Mouse (Mus musculus) midbrain, postnatal 0 days (tissue): ENCODE results near the gene Prpf6. TPM values are rescaled to one million over a fixed set of nuclear protein-coding genes. Genes with fewer than 3 reads are reported as not detected.

ENCODE experiments used
- ATAC-seq: fragments of 200-750 bp; cut with Nextera tagmentation; 2 replicates; pipeline ENCODE4 v1.8.0; 2017; ENCODE audit warnings: moderate number of reproducible peaks, mild to moderate bottlenecking, moderate TSS enrichment, moderate library complexity; ENCODE audit not compliant: low FRiP score
- DNase-seq: peaks from one replicate; pipeline ENCODE4 v3.0.0-alpha.2; 2015; ENCODE audit warnings: low spot score
- H3K27ac ChIP-seq: fragments of 300-500 bp; sonication (generic); 2 replicates; pipeline ENCODE4 v1.5.1; 2014; ENCODE audit warnings: low read depth, mild to moderate bottlenecking, low read length, mixed read lengths
- H3K27me3 ChIP-seq: fragments of 300-500 bp; sonication (generic); 2 replicates; pipeline ENCODE4 v1.6.1; 2014; ENCODE audit warnings: low read length, control low read depth, mixed read lengths; ENCODE audit not compliant: insufficient read depth
- H3K36me3 ChIP-seq: fragments of 300-500 bp; sonication (generic); 2 replicates; pipeline ENCODE4 v1.6.1; 2014; ENCODE audit warnings: low read length, control low read depth, mixed read lengths; ENCODE audit not compliant: insufficient read depth
- H3K4me1 ChIP-seq: fragments of 300-500 bp; sonication (generic); 2 replicates; pipeline ENCODE4 v1.6.1; 2014; ENCODE audit warnings: mild to moderate bottlenecking, control low read depth, antibody characterized with exemption, low read length, mixed read lengths; ENCODE audit not compliant: insufficient read depth
- H3K4me2 ChIP-seq: fragments of 300-500 bp; sonication (generic); 2 replicates; pipeline ENCODE4 v1.6.1; 2014; ENCODE audit warnings: low read depth, mild to moderate bottlenecking, low read length, mixed read lengths; ENCODE audit not compliant: poor library complexity, severe bottlenecking
- H3K4me3 ChIP-seq: fragments of 300-500 bp; sonication (generic); 2 replicates; pipeline ENCODE4 v1.5.1; 2014; ENCODE audit warnings: low read depth, mild to moderate bottlenecking, low read length, moderate library complexity
- H3K9ac ChIP-seq: fragments of 300-500 bp; sonication (generic); replicated peaks from 2 replicates; pipeline ENCODE4 v1.6.1; 2014; ENCODE audit warnings: mild to moderate bottlenecking, low read length, moderate library complexity, mixed read lengths; ENCODE audit not compliant: poor library complexity, severe bottlenecking
- H3K9me3 ChIP-seq: fragments of 300-500 bp; sonication (generic); 2 replicates; pipeline ENCODE4 v1.6.1; 2016; ENCODE audit warnings: low read length, control low read depth
- CTCF ChIP-seq: IDR thresholded peaks from 2 replicates; pipeline ENCODE4 v1.5.1; 2016; ENCODE audit warnings: antibody characterized with exemption, mild to moderate bottlenecking
- WGBS: fragments of 180-500 bp; shearing (Covaris S2); extraction: QIAGEN DNeasy Blood & Tissue Kit; methylation state at CpG from one replicate; pipeline ENCODE4 v1.1.7; 2014; 5-methylcytosine and 5-hydroxymethylcytosine counted together
- polyA plus RNA-seq: library from polyadenylated mRNA; unstranded; fragments of >200 nt; fragmentation: Nextera tagmentation; extraction: Ambion mirVana; gene quantifications from 2 replicates; pipeline ENCODE4 v1.2.1, GENCODE M21; 2015
- total RNA-seq: library from RNA; depleted of rRNA; stranded (reverse); fragments of >200 nt; gene quantifications from 2 replicates; pipeline ENCODE4 v1.2.3, GENCODE M21; 2014

Gene Prpf6
- total and polyA plus RNA-seq, 2 experiments from 2014 or later = 34.4 to 40.5 TPM

GRCm38 (mm10) chr2:181671326-181671725 lies 79.7 kb downstream of the Prpf6 start, which contains the start of gene Sox18:
TSS of gene Sox18 (minus strand) at chr2:181671640.
- WGBS = 1% methylated on average over 43 of the region's 43 CpGs
- no peak for TF ChIP-seq CTCF
- Histone ChIP-seq H3K27ac (no peak within 1 kb of the TSS), H3K4me2 (peak within 1 kb of the TSS; percentile 54), H3K9ac (peak within 1 kb of the TSS; percentile 29; the same call in 1 of the 2 replicates), H3K36me3 (no peaks in the 10 kb centered on the region), H3K9me3 (no peaks in the 10 kb centered on the region), H3K27me3 (peaks cover 46% of the 10 kb centered on the region), H3K4me1 (peaks cover 12% of the 10 kb centered on the region), H3K4me3 (peak within 1 kb of the TSS; percentile 41)
- ATAC-seq = no peak
- DNase-seq = no peak

GRCm38 (mm10) chr2:181671984-181672383 lies 80.3 kb downstream of the Prpf6 start:
- no peak overlapping the region for H3K4me2 ChIP-seq

GRCm38 (mm10) chr2:181673501-181673900 lies 81.8 kb downstream of the Prpf6 start:
- DNase-seq (no peak), ATAC-seq (no peak; the same call in 1 of the 2 replicates)
- Histone ChIP-seq H3K4me2 (no peak overlapping the region), H3K4me3 (no peak overlapping the region), H3K27ac (no peak overlapping the region), H3K27me3 (peaks cover 44% of the 10 kb centered on the region), H3K36me3 (no peaks in the 10 kb centered on the region), H3K9me3 (no peaks in the 10 kb centered on the region), H3K4me1 (peaks cover 12% of the 10 kb centered on the region), H3K9ac (no peak overlapping the region)
- no peak for TF ChIP-seq CTCF
- 62% methylated on average over 1 of the region's 1 CpGs for WGBS

More at GRCm38 (mm10) chr2:181671984-181672383, 80.3 kb downstream of the Prpf6 start:
- DNase-seq (no peak), ATAC-seq (no peak)
- Histone ChIP-seq H3K9me3 (no peaks in the 10 kb centered on the region), H3K9ac (no peak overlapping the region), H3K4me1 (peaks cover 12% of the 10 kb centered on the region), H3K36me3 (no peaks in the 10 kb centered on the region), H3K4me3 (no peak overlapping the region), H3K27me3 (peaks cover 46% of the 10 kb centered on the region), H3K27ac (no peak overlapping the region)
- no peak for TF ChIP-seq CTCF
- WGBS = 25% methylated on average over 7 of the region's 7 CpGs

- DNase-seq (no peak), ATAC-seq (no peak)
- no peak for TF ChIP-seq CTCF
- Histone ChIP-seq H3K4me1 (peaks cover 12% of the 10 kb centered on the region), H3K9me3 (no peaks in the 10 kb centered on the region), H3K4me2 (no peak overlapping the region), H3K4me3 (no peak overlapping the region), H3K27me3 (peaks cover 31% of the 10 kb centered on the region), H3K27ac (no peak overlapping the region), H3K9ac (no peak overlapping the region), H3K36me3 (no peaks in the 10 kb centered on the region)
- 86% methylated on average over 4 of the region's 4 CpGs for WGBS
These were observed 83.3 kb downstream of the Prpf6 start for GRCm38 (mm10) chr2:181674934-181675333.

- no peak for TF ChIP-seq CTCF
- ATAC-seq = no peak
- Histone ChIP-seq H3K9me3 (no peaks in the 10 kb centered on the region), H3K4me2 (peak overlapping the region; percentile 33), H3K4me1 (peaks cover 12% of the 10 kb centered on the region), H3K27me3 (peaks cover 26% of the 10 kb centered on the region), H3K9ac (no peak overlapping the region), H3K36me3 (no peaks in the 10 kb centered on the region), H3K27ac (no peak overlapping the region), H3K4me3 (no peak overlapping the region)
- peak; percentile 65 for DNase-seq
- 3% methylated on average over 14 of the region's 14 CpGs for WGBS
These were observed 83.8 kb downstream of the Prpf6 start for GRCm38 (mm10) chr2:181675454-181675853.

GRCm38 (mm10) chr2:181676424-181676823 lies 84.8 kb downstream of the Prpf6 start:
- 44% methylated on average over 2 of the region's 2 CpGs for WGBS
- H3K9me3 ChIP-seq = no peaks in the 10 kb centered on the region
- no peak for ATAC-seq
- H3K4me2 ChIP-seq = no peak overlapping the region
- H3K4me3 ChIP-seq = no peak overlapping the region
- no peaks in the 10 kb centered on the region for H3K36me3 ChIP-seq
- TF ChIP-seq CTCF = peak; percentile 59
- H3K4me1 ChIP-seq = peaks cover 14% of the 10 kb centered on the region
- H3K27ac ChIP-seq = no peak overlapping the region
- peak; percentile 52 for DNase-seq
- H3K27me3 ChIP-seq = peaks cover 16% of the 10 kb centered on the region
- no peak overlapping the region for H3K9ac ChIP-seq
